Mouse (Mus musculus) inflammation-experienced regulatory T-cells, adult 6 months (primary cell): ENCODE measurements around the gene Immp1l. TPM values are rescaled to one million over a fixed set of nuclear protein-coding genes. Genes with fewer than 3 reads are reported as not detected.

Experiments
- polyA plus RNA-seq, 3 experiments: library from polyadenylated mRNA; unstranded; fragments of 100-300 nt; shearing (Covaris generic); gene quantifications; one replicate each; pipeline ENCODE4 v1.2.1; 2017

The Immp1l gene
- polyA plus RNA-seq, 3 experiments from 2014 or later: 49.6 to 59.0 (median 58.7) TPM

Other genes starting within 250 kb of the Immp1l start
- under 1 TPM in 2 of 3 experiments, not detected in 1; 0.20 to 0.67 TPM for gene Pax6, start 235.7 kb upstream of the Immp1l start, polyA plus RNA-seq
- gene Elp4, start 74 bp upstream of the Immp1l start, polyA plus RNA-seq: 10 to 100 TPM in 2 of 3 experiments, 1 to 10 TPM in 1; 8.8 to 16.9 (median 13.6) TPM
- gene Dnajc24, start 98.9 kb downstream of the Immp1l start, polyA plus RNA-seq: 10 to 100 TPM; 32.9 to 39.3 (median 37.0) TPM